Mouse (Mus musculus) lung, adult 18-20 months (tissue): Measurements from ENCODE around the gene Rere.
A peak's percentile ranks its signal among the peaks of the same experiment; 100 is the strongest.
"Not testable (repeated sequence)": the region's sequence is repeated elsewhere in the genome, so short reads cannot be mapped to it uniquely, and the experiment has no call there.

Source experiments
- DNase-seq, 2 experiments: peaks; one replicate each; pipeline ENCODE4 v3.0.0; 2022; ENCODE audit warnings: mixed read lengths in 2 of 2

Gene Rere

DNA sequence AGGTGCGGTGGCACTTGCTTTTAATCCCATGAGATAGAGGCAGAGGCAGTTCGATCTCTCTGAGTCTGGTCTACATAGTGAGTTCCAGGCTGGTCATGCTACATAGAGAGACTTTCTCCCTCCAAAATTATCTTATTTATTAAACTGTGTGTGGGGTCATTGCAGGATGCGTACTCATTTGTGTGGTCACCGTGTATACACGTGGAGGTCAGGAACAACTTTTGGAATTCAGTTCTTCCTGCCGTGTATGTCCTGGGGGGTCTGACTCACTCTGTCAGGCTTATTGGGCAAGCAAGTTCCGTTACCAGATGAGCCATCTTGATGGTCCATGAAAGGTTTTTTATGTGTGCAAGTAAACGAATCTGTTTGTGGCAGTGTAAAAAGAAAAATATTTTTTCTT lies 5.5 kb downstream of the Rere start:
- DNase-seq = no peak

DNA sequence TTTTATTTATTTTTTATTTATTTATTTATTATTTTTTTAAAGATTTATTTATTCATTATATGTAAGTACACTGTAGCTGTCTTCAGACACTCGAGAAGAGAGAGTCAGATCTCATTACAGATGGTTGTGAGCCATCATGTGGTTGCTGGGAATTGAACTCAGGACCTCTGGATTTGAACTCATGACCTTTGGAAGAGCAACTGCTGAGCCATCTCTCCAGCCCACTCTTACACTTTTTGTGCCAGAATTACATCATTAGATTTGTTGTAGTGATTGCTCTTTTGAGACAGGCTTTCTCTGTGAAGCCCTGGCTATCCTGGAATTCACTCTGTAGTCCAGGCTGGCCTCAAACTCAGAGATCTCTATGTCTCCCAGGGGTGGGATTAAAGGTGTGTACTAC lies 6.0 kb downstream of the Rere start:
- DNase-seq = not testable (repeated sequence)

DNA sequence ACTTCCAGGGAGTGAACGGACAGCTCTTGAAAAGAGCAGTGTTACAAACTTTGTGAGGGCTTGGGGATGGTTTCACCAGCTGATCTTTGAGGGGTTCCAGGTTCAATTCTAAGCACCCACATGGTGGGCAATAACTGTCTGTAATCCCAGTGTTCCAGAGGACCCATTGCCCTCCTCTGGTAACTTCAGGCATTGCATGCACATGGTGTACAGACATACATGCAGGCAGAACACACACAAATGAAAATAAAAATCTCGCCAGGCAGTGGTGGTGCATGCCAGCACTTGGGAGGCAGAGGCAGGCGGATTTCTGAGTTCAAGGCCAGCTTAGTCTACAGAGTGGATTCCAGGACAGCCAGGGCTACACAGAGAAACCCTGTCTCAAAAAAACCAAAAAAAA lies 10.5 kb downstream of the Rere start:
- DNase-seq = no peak

DNA sequence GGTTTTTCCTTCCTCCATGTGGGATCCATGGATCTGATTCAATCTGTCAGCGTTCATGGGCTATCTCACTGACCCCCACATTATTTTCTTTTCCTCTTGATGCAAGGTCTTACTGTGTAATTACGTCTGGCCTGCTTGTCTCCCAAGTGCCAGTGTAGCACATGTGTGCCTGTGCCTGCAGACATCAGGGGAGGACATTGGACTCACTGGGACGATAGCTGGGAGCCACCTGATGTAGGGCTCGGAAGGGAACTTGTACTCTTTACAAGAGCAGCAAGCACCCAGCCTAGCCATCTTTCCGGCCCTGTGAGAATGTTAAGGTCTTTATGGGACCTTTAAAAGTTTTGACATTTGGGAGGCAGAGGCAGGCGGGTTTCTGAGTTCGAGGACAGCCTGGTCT lies 13.4 kb downstream of the Rere start:
- no peak for DNase-seq

DNA sequence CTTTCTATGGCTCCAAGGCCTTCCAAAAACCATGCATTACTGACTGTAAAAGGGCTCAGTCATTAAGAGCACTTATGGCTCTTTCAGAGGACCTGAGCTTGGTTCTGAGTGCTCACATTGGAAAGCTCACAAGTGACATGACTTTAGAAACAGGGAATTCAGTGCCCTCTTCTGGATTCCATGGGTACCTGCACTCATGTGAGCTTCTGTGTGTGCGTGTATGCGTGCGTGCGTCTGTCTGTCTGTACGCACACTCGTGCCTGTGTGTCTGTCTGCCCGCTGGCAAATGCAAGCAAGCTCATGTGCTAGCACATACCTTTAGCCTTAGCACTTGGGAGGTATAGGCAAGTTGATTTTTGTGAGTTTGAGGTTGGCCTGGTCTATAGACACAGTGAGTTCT lies 14.5 kb downstream of the Rere start:
- no peak for DNase-seq

DNA sequence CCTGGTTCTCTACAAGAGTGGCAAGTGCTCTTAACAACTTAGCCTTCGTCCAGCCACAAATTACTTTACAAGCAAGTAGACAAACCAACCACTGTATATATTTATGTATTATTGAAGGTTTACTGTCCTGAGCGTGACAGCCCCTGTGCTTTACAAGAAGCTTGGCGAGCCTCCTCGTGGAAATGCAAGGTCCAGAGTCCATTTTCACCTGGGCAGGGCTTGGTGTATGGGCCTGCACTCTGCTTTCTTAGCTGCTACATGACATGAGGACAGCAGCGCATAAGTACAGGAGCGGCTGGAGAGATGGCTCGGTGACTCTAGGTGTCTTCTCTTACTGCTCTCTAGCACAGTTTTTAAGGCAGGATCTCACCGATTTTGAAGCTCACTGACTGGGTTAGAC lies 21.3 kb downstream of the Rere start:
- no peak for DNase-seq

DNA sequence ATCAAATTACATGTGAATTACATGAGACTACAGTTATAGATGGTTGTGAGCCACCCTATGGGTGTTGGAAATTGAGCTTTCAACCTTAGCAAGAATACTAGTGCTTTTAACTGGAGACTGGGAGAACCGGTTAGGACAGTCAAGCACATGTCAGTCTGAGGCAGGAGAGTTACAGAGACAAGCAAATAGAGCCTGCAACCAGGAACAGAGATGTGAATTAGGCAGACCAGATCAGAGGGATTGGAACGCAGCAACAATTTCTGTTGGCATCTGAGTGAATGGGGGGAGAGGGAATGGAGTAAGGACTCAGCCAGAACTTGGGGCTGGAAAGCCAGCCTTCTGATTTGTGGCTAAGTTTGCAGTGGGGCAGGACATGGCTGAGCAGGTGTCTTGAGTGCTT lies 25.3 kb downstream of the Rere start:
- DNase-seq = peak in 1 of 2 experiments; percentile 23

DNA sequence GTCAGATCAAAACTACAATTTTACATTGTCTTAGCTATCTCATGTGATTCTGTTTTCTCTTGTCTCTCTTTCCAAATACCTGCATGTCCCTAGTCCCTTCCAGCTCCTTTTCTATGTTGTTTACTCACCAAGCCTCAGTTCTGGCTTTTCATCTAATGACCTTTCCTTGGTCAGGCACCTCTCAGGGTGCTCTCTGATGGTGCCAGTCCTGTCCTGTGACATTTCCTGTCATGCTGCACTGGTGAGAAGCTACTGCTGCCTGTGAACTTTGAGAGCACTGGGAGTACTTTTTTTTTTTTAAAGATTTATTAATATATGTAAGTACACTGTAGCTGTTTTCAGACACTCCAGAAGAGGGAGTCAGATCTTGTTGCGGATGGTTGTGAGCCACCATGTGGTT lies 25.8 kb downstream of the Rere start:
- no peak for DNase-seq

DNA sequence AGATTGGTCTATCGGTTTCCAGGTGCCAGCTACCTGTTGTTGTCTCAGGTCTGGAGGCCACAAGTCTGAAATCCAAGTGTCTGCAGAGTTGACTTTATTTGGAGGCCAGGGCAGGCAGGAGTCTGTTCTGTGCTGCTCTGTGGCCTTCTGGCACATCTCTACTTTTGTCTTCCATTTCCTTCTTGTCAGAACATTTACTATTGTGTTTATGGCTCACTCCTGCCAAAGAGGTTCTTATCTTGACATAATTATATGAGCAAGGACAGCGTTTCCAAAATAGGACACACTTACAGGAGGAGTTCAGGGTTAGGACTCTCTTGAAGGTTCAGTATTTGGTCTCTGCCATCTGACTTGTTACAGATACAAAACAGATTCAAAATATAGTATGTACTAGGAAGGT lies 30.0 kb downstream of the Rere start:
- no peak for DNase-seq

DNA sequence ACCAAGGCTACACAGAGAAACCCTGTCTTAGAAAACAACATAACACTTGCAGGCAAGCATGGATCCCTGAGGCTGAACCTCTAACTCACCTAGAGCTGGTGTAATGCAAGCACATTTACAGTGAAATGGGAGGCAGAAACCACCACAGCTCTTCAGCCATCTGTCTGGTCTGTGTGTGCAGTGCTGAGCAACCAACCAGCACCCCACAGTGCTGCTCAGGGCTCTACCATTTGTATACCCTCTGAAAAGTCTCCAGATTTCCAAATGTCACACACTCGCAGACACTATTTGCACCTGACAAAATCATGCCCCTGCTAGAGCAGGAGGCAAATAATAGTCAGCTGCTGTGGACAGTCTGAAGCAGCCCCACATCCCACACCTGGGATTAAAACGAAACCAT lies 31.2 kb downstream of the Rere start:
- DNase-seq = no peak

DNA sequence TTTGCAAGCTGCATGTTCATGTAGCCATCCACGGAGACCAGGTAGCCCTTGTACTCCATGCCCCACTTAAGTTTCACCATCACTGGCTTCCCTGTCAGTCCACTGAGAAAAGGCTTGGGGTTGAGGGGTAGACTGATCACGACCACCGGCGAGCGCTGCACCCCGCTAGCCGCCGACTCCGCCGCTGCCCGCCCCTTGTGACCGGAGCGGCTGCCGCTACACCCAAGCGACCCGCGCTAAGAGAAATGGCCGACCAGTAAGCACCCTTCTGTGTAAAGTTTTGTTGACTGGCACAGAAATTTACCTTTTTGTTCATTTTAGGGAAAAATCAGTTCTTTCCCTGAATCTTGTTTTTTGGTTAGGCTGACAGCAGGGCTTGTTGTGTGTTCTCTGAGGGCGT lies 33.9 kb downstream of the Rere start:
- DNase-seq = no peak

DNA sequence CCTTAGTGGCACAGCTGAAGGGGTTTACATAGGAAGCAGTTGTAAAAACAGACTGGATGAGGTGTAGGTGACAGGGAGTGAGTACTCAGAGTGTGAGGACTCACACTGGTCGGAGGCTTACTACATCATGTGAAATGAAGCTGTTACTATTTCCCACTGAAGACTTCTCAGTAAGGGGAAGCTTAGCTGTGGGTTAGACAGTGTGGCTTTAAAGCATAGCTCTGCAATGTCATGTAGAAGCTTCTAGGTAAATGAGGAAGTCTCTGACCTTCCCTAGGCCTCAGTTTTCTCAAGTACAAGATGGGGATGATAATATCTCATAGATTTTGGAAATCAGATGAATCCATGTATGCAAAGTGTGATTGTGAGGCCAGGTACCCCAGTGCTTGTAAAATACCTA lies 35.1 kb downstream of the Rere start:
- DNase-seq = no peak

DNA sequence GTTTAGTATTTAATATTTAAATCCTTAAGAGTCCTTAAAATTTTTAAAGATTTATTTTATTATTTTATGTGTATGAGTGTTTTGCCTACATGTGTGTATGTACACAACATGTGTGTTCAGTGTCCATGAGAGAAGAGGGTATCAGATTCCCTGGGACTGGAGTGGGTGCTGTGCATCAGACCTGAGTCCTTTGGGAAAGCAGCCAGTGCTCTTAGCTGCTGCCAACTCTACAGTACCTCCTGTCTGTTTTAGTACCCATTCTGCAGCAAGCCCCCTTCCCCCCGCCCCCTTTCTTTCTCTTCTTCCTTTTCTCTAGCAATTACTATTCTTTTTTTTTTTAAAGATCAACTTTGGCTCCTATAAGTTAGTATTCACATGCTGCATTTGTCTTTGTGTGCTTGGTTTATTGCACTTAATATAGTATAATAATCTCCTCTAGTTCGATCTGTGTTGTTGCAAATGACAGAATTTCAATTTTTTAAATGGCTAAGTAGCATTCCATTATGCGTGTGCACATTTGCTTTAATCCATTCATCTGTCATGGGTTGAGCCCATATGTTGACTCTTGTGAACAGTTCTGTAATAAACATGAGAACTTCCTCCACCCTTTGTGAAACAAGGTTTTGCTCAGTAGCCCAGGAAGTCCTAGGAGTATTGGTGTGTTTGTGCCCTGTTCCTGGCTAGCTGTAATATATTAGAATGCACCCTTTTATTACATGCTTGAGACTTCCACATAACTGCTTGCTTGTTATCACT lies 43.8 kb downstream of the Rere start:
- no peak for DNase-seq

DNA sequence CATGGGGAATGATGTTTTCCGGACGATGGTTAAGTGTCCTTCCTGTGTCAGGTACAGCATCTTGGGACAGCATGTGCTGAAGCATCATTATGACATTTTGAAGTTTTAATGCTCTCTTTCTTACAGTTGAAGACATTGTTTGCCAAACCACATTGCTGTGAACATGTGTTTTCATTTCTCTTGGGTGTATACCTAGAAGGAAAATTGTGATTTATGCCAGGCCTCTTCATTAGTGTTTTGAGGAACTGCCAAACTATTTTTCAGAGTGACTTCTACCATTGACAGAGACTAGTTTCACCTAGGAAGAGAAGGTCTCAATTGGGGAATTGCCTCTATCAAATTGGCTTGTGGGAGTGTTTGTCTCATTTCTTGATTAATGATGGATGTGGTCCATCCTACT lies 44.6 kb downstream of the Rere start:
- DNase-seq = no peak

DNA sequence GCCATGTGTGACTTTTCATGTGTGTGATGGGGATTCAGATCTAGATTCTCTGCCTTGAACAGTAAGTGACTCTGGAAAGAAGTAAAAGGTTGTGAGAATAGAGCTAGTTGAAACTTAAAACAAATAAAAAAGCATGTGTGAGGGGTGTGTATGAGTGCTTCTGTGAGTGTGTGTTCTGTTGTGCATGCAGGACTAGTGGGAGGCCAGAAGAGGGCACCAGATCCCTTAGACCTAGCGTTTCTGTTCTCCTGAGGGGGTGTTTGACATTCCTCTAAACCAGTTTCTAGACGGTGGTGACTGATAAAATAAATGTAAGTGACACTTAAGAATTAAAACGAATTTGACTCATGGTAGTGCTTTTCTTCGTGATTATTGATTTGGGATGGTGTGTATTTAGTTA lies 46.0 kb downstream of the Rere start:
- no peak for DNase-seq

DNA sequence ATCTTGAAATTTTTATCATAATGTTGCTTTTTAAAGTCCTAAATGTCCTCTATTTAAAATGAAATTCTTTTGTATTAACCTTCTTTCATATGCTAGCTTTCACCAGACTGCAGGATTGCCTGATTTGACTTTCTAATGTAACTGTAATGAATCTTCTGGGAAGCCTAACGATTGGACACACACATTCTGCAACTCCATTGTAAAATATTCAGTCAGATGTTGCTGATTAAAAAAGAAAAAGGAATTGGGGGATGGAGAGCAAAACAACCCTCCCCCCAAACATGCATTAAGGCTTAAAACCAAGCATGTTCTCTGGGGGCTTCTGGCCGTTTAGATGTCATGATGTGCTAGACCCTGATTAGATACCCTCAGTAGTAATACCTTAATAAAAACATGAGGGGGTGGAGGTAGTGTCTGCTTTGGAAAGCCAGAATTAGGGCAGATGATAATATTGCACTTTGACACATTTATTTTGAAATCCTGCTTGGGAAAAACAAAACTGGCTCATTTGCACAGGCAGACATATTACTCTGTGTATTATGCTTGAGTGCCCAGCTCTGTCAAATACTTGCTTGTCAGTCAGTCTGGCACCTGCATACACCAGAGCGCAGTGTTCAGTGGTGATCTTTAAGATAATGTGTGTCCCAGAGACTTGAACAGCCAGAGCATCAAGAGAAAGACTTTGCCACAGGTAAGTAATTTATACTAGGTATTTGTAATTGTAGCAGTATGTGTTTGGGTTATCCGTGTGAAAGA lies 52.7 kb downstream of the Rere start:
- DNase-seq = no peak

DNA sequence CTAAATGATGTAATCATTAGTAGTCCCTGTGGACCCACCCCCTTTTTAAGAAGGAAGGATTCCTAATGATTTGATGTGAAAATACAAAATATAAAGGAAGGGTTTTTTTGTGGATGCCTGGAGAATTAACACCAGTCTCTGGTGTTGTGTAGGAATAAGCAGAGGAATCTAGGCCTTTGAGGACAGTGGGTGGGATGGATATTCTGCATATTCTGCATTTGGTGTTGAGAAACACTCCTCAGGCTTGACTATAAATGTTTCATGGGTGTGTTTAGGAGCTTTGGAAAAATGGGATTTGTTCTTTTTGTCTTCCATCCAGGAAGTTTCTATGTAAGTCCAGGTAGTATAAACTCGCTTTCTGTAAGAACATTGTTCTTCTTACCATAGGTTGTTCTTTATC lies 55.8 kb downstream of the Rere start:
- no peak for DNase-seq

DNA sequence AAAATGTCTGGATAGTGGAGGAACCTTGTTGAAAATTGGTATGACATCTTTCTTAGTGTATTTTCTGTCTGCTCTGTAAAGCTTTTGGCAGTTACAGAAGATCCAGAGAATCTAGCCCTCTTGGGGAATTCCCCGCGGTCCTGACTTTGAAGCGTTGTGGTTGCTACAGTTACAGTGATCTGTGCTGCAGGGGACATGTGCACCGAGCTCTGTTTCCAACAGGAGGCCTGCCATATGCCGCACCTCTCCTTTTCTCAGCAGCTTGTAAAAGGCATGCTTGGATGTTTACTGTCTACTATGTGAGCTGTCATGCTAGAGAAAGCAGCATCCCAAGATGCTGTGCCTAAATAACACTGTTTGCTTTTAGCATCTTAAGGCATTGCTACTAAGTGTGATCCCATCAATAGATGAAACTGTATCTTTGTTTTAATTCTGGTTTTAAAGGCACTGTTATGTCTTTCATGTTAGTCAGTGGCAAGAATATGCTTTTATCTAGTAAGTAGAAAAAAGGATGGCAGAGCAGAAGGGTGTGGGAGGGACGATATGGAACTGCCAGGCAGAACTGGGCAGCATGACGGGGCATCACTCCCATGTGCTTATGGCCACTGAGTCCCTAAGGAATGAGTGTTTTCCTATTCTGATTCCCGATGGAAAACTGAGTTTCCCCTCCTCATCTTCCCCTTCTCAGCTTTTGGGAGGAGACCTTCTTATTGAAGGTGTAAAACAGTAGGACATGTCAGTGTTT lies 57.6 kb downstream of the Rere start:
- DNase-seq = no peak

DNA sequence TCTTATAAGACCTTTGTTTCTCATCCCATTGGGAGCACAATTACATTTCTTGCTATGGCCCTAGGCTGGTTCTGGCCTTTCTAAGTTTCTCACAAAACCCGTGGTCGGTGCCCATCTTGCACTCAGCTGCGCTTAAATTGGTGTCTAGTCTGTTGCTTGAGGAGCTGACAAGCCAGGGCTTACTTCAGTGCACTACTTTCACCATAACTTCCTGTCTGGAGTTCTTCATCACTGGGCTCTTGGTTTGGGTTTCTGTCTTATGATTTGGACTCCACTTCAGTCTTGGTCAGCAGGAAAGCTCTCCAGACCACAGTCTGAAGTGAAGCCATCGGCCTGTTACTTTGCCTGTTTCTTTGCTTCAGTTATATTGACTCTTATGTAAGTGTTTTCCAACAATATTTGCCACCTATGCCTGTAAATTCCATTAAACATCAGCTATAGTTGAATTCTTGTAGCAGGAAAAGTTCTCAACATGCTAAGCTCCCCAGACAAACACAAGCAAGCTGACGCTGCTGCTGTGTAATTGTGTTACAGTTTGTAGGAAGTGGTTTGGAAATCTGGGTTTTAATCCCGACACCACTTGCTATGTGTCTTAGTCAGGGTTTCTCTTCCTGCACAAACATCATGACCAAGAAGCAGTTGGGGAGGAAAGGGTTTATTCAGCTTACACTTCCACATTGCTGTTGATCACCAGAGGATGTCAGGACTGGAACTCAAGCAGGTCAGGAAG lies 59.5 kb downstream of the Rere start:
- DNase-seq = no peak

DNA sequence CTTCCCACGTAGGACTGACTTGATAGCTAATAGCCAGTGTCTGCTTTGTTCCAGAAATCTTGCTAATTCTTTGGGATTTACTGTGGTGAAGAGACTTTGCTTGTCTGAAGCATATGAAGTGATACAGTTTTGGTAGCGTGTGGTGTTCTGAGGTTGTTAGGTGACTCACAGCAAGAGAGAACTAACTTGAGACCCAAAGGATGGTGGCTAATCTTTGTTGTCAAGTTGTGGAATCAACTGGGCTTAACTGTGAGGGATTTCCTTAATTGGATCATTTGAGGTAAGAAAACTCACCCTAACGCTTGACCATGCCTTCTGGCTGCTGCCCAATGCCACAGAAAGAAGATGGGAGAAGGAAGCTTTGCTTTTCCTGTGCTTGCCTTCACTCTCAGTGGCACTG lies 63.1 kb downstream of the Rere start:
- DNase-seq = no peak

DNA sequence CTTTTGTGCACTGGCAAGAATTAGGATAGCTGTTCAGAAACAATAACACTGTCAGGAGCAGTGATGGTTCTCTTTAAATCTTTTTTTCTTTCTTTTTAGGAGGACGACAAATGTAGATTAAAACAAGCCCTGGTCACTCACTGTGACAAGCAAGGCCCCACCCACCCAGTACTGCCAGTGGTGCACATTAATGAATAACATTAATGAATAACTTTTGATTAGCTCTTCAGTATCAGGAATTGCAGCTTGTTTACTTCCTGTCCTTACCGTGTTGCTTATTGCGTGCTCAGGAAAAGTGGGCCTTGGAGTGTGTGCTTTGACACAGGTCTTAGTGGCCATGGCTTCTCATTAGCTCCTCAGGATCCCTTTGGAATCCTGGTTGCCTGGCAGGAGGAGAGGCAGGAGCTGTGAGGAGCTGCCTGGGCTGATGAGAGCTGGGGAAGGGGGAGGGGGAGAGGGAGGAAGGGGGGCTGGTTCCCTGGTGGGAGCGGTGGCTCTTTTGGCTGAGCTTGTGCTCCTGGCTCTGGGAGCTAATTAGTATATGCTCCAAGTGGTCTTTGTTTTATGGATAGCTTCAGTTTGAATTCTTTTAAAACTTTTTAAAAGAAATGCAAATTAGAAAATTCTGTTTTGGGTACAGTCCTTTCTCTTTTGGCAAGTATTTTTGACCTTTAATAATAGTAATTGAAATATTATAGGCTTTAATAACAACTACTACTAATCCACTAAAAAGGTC lies 65.4 kb downstream of the Rere start:
- DNase-seq = peak in 1 of 2 experiments; percentile 14

DNA sequence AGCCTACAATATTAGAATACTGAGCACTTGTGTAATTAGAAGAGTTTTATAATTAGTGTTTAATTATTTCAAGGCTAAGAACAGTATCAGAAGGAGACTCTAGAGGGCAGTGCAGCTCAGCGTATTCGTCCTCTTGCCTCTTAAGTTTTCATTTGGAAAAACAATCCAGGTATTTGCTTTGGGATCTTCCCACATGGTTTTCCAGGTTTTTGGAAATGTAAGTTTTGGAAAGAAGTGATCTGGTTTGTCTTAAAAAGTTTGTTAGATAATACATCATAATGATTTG lies 65.9 kb downstream of the Rere start:
- DNase-seq = no peak

DNA sequence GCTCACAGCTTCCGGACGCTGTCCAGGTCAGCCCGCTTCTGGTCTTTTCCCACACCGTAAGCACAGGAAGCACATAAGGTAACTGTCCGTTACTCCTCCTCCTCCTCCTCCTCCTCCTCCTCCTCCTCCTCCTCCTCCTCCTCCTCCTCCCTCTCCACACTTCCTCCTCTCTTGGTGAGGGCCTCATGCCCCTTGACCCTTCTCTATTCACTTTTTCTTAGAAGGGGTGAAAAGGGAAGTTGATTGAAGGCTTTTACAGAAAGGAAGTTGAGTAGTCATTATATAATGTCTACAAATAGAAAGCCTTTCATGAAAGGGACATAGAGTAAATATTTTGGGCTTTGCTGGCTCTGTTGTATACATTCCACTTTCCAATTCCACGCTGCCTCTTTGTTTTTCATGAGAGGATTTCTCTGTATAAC lies 68.2 kb downstream of the Rere start:
- no peak for DNase-seq
